Mouse (Mus musculus): ENCODE measurements around the gene Hbq1a.
A peak's percentile ranks its signal among the peaks of the same experiment; 100 is the strongest.

The Hbq1a gene

GRCm38 (mm10) chr11:32321196-32321565 lies 21.3 kb downstream of the Hbq1a start:
- DNase-seq (ENCODE audit: low read depth in 2 of 2, low spot score in 2 of 2), result peak; percentile 15 to 45

DNA sequence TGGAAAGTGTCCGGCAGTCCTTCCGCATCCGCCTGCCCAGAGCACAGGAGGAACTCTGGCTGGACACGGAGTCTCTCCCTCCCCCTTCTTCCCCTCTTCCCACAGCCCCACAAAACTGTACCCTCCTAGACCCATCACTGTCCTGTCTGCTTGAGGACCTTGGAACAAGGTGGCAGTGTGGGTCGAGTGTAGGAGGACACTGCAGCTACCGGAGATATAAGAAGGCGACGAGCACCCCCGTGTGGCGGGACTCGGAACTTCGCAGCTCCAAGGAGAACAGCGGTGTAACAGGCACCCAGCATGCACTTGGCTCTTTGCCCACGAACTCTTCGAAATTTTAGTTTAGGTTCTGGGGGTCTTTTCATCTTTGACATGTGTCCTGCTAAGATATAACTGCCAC lies 24.7 kb downstream of the Hbq1a start:
- peak; percentile 67 to 84 for DNase-seq (ENCODE audit: low read depth in 2 of 2, low spot score in 2 of 2)

- DNase-seq (ENCODE audit: low read depth in 2 of 2, low spot score in 2 of 2), result no peak
Measured at GRCm38 (mm10) chr11:32331075-32331474, 31.2 kb downstream of the Hbq1a start.

- DNase-seq (ENCODE audit: low read depth in 2 of 2, low spot score in 2 of 2), result no peak
Measured at GRCm38 (mm10) chr11:32331861-32332260, 32.0 kb downstream of the Hbq1a start.

DNA sequence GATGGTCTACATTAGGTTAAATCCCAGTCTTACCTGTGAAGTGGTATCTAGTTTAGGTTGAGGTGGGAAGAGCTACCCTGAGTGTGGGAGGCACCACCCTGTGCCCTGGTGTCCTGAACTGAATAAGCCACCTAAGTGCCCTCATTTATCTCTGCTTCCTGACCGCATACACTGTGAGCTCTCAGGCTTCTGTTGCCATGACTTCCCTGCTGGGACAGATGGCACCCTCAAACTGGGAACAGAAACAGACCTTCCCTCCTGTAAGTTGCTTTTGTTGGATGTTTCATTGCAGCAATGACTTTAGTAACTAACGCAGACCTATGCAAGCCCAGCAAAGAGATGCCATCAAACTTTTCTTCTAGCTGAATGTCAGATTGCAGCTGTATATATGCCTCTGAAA lies 33.4 kb downstream of the Hbq1a start:
- no peak for DNase-seq (ENCODE audit: low read depth in 2 of 2, low spot score in 2 of 2)

- DNase-seq (ENCODE audit: low read depth in 2 of 2, low spot score in 2 of 2), result no peak
Measured at GRCm38 (mm10) chr11:32336435-32336907, 36.6 kb downstream of the Hbq1a start.

GRCm38 (mm10) chr11:32339131-32339531 lies 39.3 kb downstream of the Hbq1a start:
- no peak for DNase-seq (ENCODE audit: low read depth in 2 of 2, low spot score in 2 of 2)

GRCm38 (mm10) chr11:32340476-32341473 lies 40.9 kb downstream of the Hbq1a start:
- no peak for DNase-seq (ENCODE audit: low read depth in 2 of 2, low spot score in 2 of 2)

GRCm38 (mm10) chr11:32342770-32343191 lies 42.9 kb downstream of the Hbq1a start:
- peak; percentile 15 to 46 for DNase-seq (ENCODE audit: low read depth in 2 of 2, low spot score in 2 of 2)

GRCm38 (mm10) chr11:32343350-32343749 lies 43.5 kb downstream of the Hbq1a start:
- DNase-seq (ENCODE audit: low read depth in 2 of 2, low spot score in 2 of 2), result no peak

DNA sequence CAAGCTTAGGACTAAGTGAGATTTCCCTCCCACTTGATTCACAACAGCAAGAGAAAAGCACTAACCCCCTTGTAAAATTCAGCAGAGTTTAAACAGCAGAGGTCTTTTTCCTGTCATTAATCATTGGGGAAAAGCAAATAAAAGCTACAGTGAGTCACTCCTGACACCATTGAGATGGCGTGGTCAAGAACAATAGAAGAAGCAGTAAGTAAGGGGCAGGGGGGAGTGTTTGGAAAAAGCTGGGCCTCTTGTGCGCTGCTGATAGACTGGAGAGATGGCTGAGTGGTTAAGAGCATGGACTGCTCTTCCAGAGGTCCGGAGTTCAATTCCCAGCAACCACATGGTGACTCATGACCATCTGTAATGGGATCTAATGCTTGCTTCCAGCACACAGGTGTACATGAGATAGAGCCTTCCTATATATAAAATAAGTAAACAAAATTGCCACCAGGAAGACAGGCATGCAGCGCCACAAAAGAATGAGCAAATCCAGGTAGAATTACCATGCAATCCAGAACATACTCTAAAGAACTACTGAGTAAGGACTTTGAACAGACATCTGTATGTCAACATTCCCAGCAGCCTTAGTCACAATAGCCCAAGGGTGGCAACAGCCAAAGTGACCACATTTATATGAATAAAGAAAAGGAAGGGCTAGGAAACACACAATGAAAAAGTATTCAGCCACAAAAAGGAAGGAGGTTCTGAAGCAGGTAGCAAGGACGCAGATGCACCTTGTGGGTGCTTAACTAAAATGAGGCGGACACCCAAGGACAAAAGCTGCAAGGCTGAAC lies 45.8 kb downstream of the Hbq1a start:
- DNase-seq (ENCODE audit: low read depth in 2 of 2, low spot score in 2 of 2), result no peak

GRCm38 (mm10) chr11:32347264-32347606 lies 47.4 kb downstream of the Hbq1a start:
- no peak for DNase-seq (ENCODE audit: low read depth in 2 of 2, low spot score in 2 of 2)

DNA sequence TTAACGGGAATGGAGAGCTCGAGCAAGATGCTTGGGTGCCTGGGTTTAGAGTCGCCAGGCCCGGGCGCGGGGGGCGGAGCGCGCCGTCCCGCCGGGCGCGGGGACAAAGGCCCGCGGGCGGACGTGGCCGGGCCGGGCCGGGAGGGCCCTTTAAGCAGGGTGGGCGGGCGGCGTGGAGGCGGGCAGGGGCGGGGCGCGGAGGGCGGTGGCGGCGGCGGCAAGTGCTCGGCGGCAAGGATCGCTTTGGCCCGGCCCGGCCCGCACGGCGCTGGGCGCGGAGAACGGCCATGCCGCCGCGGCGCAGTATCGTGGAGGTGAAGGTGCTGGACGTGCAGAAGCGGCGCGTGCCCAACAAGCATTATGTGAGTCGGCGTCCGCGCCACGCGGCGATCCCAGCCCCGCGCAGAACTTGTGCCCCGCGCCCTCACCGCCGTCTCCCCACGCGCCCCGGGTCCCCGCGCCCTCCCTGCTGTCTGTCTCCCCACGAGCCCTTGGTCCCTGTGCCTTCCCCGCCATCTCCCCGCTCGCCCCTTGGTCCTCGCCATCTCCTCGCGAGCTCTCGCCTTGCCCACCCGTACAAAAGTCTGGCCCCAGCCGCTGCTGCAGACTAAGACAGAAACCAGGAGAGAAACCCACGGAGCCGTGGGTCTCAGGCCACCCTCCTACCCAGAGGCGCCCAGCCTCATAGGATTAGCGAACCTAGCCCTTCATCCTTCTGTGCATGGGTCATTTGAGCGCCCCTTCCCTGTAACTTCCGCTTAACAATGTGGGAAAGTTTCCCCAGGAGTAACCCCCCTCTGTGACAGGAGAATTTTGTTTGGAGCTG lies 48.0 kb downstream of the Hbq1a start, which contains the start of gene Sh3pxd2b:
Gene Sh3pxd2b, plus strand, starts transcription at position 214 of the 826 bp plus-strand sequence.
- DNase-seq (ENCODE audit: low read depth in 2 of 2, low spot score in 2 of 2), result no peak

- DNase-seq (ENCODE audit: low read depth in 2 of 2, low spot score in 2 of 2), result no peak
Measured at GRCm38 (mm10) chr11:32348433-32349283, 48.8 kb downstream of the Hbq1a start.

DNA sequence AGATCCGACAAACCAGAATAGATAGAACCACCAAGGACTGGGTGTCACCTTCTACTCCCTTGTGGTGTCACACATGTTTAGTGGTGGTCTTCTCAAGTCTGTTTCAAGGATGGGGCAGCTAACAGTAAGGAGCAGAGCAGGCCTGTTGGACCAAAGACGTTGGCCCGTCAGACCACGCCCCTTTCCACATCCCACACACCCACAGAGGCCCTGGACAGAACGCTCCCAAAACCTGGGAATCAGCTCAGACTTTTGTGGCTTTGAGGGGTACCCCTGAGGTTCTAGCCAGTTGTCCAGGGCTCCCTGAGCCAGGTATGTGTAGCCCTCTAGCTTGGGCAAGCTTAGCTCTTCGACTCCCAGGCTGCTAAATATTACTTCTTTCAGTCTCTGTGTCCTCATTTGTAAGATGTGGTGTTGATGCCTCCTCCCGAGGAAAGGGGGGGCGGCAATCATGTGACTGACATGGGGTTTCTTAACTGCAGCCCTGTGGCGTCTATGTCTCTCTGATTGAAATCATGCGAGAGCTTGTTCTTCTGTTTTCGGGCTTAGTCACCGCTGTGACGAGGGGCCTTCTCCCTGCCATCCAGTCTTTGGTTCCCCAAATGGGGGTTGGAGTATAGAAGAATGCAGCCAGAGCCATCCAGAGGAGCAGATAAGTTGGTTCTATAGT lies 49.5 kb downstream of the Hbq1a start:
- DNase-seq (ENCODE audit: low read depth in 2 of 2, low spot score in 2 of 2), result no peak

All from CD8-positive naive resting alpha-beta T cell, adult 2 months (primary cell).